8 mouse cellular contexts compared by ENCODE assay signal in the genomic region with DNA sequence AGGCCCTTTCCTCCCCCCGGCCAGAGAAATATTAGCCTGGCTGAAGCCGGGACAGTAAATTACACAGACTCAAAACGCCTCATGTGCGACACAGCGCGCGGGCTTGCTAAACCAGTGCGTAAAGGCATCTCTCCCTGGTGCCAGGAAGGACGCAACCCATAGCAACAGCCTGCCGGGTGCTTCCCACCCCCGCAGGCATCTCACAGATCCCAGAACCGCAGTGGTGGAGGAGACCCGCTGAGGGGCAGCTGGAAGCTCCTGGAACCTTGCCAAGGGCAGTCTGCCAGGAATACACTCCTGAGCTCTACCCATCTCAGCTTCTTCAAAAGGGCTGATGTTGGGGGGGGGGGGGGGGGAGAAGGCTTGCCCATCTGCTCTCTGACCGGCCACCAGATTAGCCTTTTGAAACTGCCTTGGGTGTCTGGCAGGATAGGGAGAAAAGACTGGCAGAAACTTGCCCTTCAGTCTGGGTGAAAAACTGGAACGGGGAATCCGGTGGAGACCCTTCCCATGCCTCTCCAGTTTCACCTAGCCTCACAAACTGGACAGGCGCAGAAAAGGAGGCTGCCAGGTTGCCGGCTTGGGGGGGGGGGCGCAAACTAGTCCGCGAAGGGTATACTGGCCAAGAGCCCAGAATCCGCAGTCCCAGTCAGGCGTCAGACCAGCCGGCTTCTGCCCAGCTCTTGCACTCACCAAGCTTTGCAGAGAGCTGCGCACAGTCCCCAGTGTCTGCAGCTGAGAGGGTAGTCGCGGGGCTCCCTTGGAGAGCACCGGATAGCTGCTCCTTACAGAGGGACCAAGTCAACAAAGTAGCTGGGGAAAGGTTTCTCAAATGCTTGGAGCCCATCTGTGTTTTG. TPM values are rescaled to one million over a fixed set of nuclear protein-coding genes. Genes with fewer than 3 reads are reported as not detected.
DNase-seq lines count a peak whose midpoint lies in the region; ATAC-seq and TF ChIP-seq lines count a peak whose summit lies in the region.

A gene (plus strand): TSS at position 740 of the 857 bp plus-strand sequence.

- peak; percentile 39 for DNase-seq in liver
- DNase-seq in liver, postnatal 0 days, result no peak
- peak; percentile 25 to 28 for DNase-seq in cerebellum, postnatal 36 days
- peak; percentile 11 to 30 for DNase-seq in frontal cortex, postnatal 25 days (ENCODE audit: low spot score in 2 of 2)
- DNase-seq in left cerebral cortex, postnatal 4 days, result peak; percentile 95
- peak; percentile 51 for DNase-seq in retina, embryonic 14.5 days (ENCODE audit: low spot score)
- DNase-seq in adrenal gland, adult 8-10 months, result no peak
- no peak for DNase-seq in adrenal gland, adult 2 months

- no peak for ATAC-seq in liver, postnatal 0 days

- no peaks in the 10 kb centered on the region for H3K36me3 ChIP-seq in liver, postnatal 0 days (replicated peaks; ENCODE audit: insufficient read depth, low read length)

- H3K27ac ChIP-seq in liver, postnatal 0 days (ENCODE audit: low read depth), result no peak within 1 kb of the TSS

- no peak within 1 kb of the TSS for H3K9ac ChIP-seq in liver, postnatal 0 days (replicated peaks)

- H3K4me2 ChIP-seq in liver, postnatal 0 days (ENCODE audit: low read depth, low read length), result no peak within 1 kb of the TSS

- no peak for TF ChIP-seq CTCF in liver, postnatal 0 days (IDR thresholded peaks at IDR 0.05; ENCODE audit: low read depth)

- 2% methylated on average over 27 of the region's 28 CpGs for WGBS in liver, postnatal 0 days (ENCODE audit: insufficient replicate concordance)

- TF ChIP-seq EP300 in liver, postnatal 0 days (IDR thresholded peaks at IDR 0.05; ENCODE audit: low read depth), result no peak

- H3K4me1 ChIP-seq in liver, postnatal 0 days (ENCODE audit: insufficient read depth), result no peaks in the 10 kb centered on the region

- no peak within 1 kb of the TSS for H3K4me3 ChIP-seq in liver, postnatal 0 days (ENCODE audit: low read depth, low read length)

- intact Hi-C loops in left cerebral cortex, postnatal 4 days (cut with DNase I), result no loop called here

- peaks cover 34% of the 10 kb centered on the region for H3K27me3 ChIP-seq in liver, postnatal 0 days (ENCODE audit: insufficient read depth, low read length)

- no peaks in the 10 kb centered on the region for H3K9me3 ChIP-seq in liver, postnatal 0 days (ENCODE audit: low read length)

RNA-seq across cellular contexts. Expression of the gene that starts here (rescaled TPM):
- not detected in 2 replicates for polyA plus RNA-seq in liver, postnatal 0 days (2015; fragmentation: Nextera tagmentation; extraction: Ambion mirVana)
- 1 to 10 TPM; 5.0 to 6.1 TPM for total RNA-seq in left cerebral cortex, postnatal 4 days (2021)
- total RNA-seq in adrenal gland, adult 8-10 months (2022), result not detected
- total RNA-seq in adrenal gland, adult 2 months (2021), result not detected
- not detected in 2 replicates for polyA plus RNA-seq in adrenal gland, adult 2 months (2012; rRNA removed)

Comparison
In these comparisons a context has a peak if more than half of its experiments do, and no peak if none do; other contexts are left out.
1. RNA of the gene that starts here (total RNA-seq): 5.0 to 6.1 TPM in left cerebral cortex, postnatal 4 days; not detected in adrenal gland, adult 2 months and not detected in adrenal gland, adult 8-10 months; every median in the first group is over 4 times any median in the second.
2. DNase-seq: peak in liver (single experiment), cerebellum, postnatal 36 days (2 of 2), frontal cortex, postnatal 25 days (2 of 2), left cerebral cortex, postnatal 4 days (single experiment) and retina, embryonic 14.5 days (single experiment); none in liver, postnatal 0 days (single experiment), adrenal gland, adult 8-10 months (single experiment) and adrenal gland, adult 2 months (single experiment).